Mouse (Mus musculus): ENCODE data around the gene Alox5. TPM values are rescaled to one million over a fixed set of nuclear protein-coding genes. Genes with fewer than 3 reads are reported as not detected.

Gene Alox5
- polyA plus RNA-seq, 1 experiment from 2014 or later: 2.6 TPM

GRCm38 (mm10) chr6:116361993-116362392 lies 99.0 kb downstream of the Alox5 start:
- no peak overlapping the region for H3K9ac ChIP-seq
- no peak for ATAC-seq (ENCODE audit: insufficient number of reproducible peaks, low FRiP score)
- WGBS: 87% methylated on average over 4 of the region's 4 CpGs

GRCm38 (mm10) chr6:116361463-116361862 lies 99.5 kb downstream of the Alox5 start:
- H3K9ac ChIP-seq: no peak overlapping the region
- no peak overlapping the region for H3K4me2 ChIP-seq
- H3K27me3 ChIP-seq (replicated peaks): no peaks in the 10 kb centered on the region
- H3K27ac ChIP-seq (ENCODE audit: poor library complexity, severe bottlenecking): no peak overlapping the region
- H3K4me3 ChIP-seq: no peak overlapping the region
- H3K4me1 ChIP-seq (replicated peaks): peaks cover 3% of the 10 kb centered on the region; the same call in 1 of the 2 replicates
- no peak for ATAC-seq (ENCODE audit: insufficient number of reproducible peaks, low FRiP score)
- no peaks in the 10 kb centered on the region for H3K36me3 ChIP-seq
- no peaks in the 10 kb centered on the region for H3K9me3 ChIP-seq (replicated peaks)
- 88% methylated on average over 3 of the region's 3 CpGs for WGBS

More at GRCm38 (mm10) chr6:116361993-116362392, 99.0 kb downstream of the Alox5 start:
- Histone ChIP-seq H3K4me2 (no peak overlapping the region), H3K4me1 (replicated peaks) (peaks cover 3% of the 10 kb centered on the region; the same call in 1 of the 2 replicates), H3K27ac (ENCODE audit: poor library complexity, severe bottlenecking) (no peak overlapping the region), H3K27me3 (replicated peaks) (no peaks in the 10 kb centered on the region), H3K36me3 (no peaks in the 10 kb centered on the region), H3K9me3 (replicated peaks) (no peaks in the 10 kb centered on the region), H3K4me3 (no peak overlapping the region)

Other genes with a start within 250 kb of the Alox5 start
- gene Zfand4, start 197.0 kb downstream of the Alox5 start, polyA plus RNA-seq (2016; fragmentation: Nextera tagmentation; extraction: Ambion mirVana): 4.5 and 5.3 TPM in 2 replicates
- 35.3 and 35.7 TPM in 2 replicates for gene March8, start 123.2 kb downstream of the Alox5 start, polyA plus RNA-seq (2016; fragmentation: Nextera tagmentation; extraction: Ambion mirVana)
- not detected in 2 replicates for gene Olfr211, start 27.9 kb upstream of the Alox5 start, polyA plus RNA-seq (2016; fragmentation: Nextera tagmentation; extraction: Ambion mirVana)
- gene Olfr212, start 45.3 kb upstream of the Alox5 start, polyA plus RNA-seq (2016; fragmentation: Nextera tagmentation; extraction: Ambion mirVana): not detected in 2 replicates
- gene Olfr213, start 77.3 kb upstream of the Alox5 start, polyA plus RNA-seq (2016; fragmentation: Nextera tagmentation; extraction: Ambion mirVana): not detected in 2 replicates
- gene Gm5580, start 90.0 kb upstream of the Alox5 start, polyA plus RNA-seq (2016; fragmentation: Nextera tagmentation; extraction: Ambion mirVana): 0.33 TPM in 2 replicates
- not detected in 2 replicates for gene Olfr214, start 93.1 kb upstream of the Alox5 start, polyA plus RNA-seq (2016; fragmentation: Nextera tagmentation; extraction: Ambion mirVana)
- not detected in 2 replicates for gene Olfr215, start 123.0 kb upstream of the Alox5 start, polyA plus RNA-seq (2016; fragmentation: Nextera tagmentation; extraction: Ambion mirVana)
- gene Zfp422, start 167.8 kb upstream of the Alox5 start, polyA plus RNA-seq (2016; fragmentation: Nextera tagmentation; extraction: Ambion mirVana): 95.4 and 97.7 TPM in 2 replicates
- 4.0 and 4.9 TPM in 2 replicates for gene Depp1, start 189.4 kb upstream of the Alox5 start, polyA plus RNA-seq (2016; fragmentation: Nextera tagmentation; extraction: Ambion mirVana)
- gene Rassf4, start 212.8 kb upstream of the Alox5 start, polyA plus RNA-seq (2016; fragmentation: Nextera tagmentation; extraction: Ambion mirVana): 5.6 and 6.5 TPM in 2 replicates

Measured in heart, embryonic 12.5 days (tissue).